Mouse (Mus musculus) neural tube, embryonic 12.5 days (tissue): Measurements from ENCODE around the gene Bcam. TPM values are rescaled to one million over a fixed set of nuclear protein-coding genes. Genes with fewer than 3 reads are reported as not detected.

ENCODE experiments used
- ATAC-seq: fragments of 200-750 bp; cut with Nextera tagmentation; 2 replicates; pipeline ENCODE4 v1.8.0; 2017; ENCODE audit warnings: low read depth, mild to moderate bottlenecking, moderate TSS enrichment, moderate library complexity; ENCODE audit not compliant: low FRiP score
- H3K27ac ChIP-seq: fragments of 300-500 bp; sonication (generic); 2 replicates; pipeline ENCODE4 v1.5.1; 2016
- H3K27me3 ChIP-seq: fragments of 300-500 bp; sonication (generic); replicated peaks from 2 replicates; pipeline ENCODE4 v1.6.1; 2016; ENCODE audit warnings: mild to moderate bottlenecking
- H3K36me3 ChIP-seq: fragments of 300-500 bp; sonication (generic); 2 replicates; pipeline ENCODE4 v1.6.1; 2016; ENCODE audit warnings: mild to moderate bottlenecking
- H3K4me1 ChIP-seq: fragments of 300-500 bp; sonication (generic); 2 replicates; pipeline ENCODE4 v1.6.1; 2016
- H3K4me2 ChIP-seq: fragments of 300-500 bp; sonication (generic); replicated peaks from 2 replicates; pipeline ENCODE4 v1.6.1; 2016; ENCODE audit warnings: mild to moderate bottlenecking
- H3K4me3 ChIP-seq: fragments of 300-500 bp; sonication (generic); 2 replicates; pipeline ENCODE4 v1.5.1; 2016
- H3K9ac ChIP-seq: fragments of 300-500 bp; sonication (generic); 2 replicates; pipeline ENCODE4 v1.6.1; 2016; ENCODE audit warnings: mild to moderate bottlenecking
- H3K9me3 ChIP-seq: fragments of 300-500 bp; sonication (generic); 2 replicates; pipeline ENCODE4 v1.6.1; 2016; ENCODE audit warnings: mild to moderate bottlenecking
- WGBS: fragments of 180-500 bp; shearing (Covaris S2); methylation state at CpG from one replicate; pipeline ENCODE4 v1.1.7; 2016; 5-methylcytosine and 5-hydroxymethylcytosine counted together
- polyA plus RNA-seq: library from polyadenylated mRNA; unstranded; fragments of >200 nt; fragmentation: Nextera tagmentation; extraction: Ambion mirVana; gene quantifications from 2 replicates; pipeline ENCODE4 v1.2.1, GENCODE M21; 2016

Bcam gene
- polyA plus RNA-seq, 1 experiment from 2014 or later, result 15.1 TPM

GRCm38 (mm10) chr7:19782645-19783044 lies 11.8 kb upstream of the Bcam start:
- H3K4me2 ChIP-seq, result no peak overlapping the region
- no peak overlapping the region for H3K4me3 ChIP-seq
- no peak for ATAC-seq
- no peak overlapping the region for H3K9ac ChIP-seq
- WGBS, result 94% methylated on average over 4 of the region's 4 CpGs
- no peak overlapping the region for H3K27ac ChIP-seq
- H3K36me3 ChIP-seq, result no peaks in the 10 kb centered on the region
- H3K4me1 ChIP-seq, result no peaks in the 10 kb centered on the region
- no peaks in the 10 kb centered on the region for H3K27me3 ChIP-seq
- H3K9me3 ChIP-seq, result peaks cover 5% of the 10 kb centered on the region

GRCm38 (mm10) chr7:19781741-19782140 lies 10.9 kb upstream of the Bcam start:
- Histone ChIP-seq H3K4me1 (no peaks in the 10 kb centered on the region), H3K9ac (no peak overlapping the region), H3K27ac (no peak overlapping the region), H3K36me3 (no peaks in the 10 kb centered on the region), H3K4me2 (no peak overlapping the region), H3K9me3 (peaks cover 5% of the 10 kb centered on the region), H3K27me3 (no peaks in the 10 kb centered on the region), H3K4me3 (no peak overlapping the region)
- ATAC-seq, result no peak
- 94% methylated on average over 7 of the region's 7 CpGs for WGBS

- 81% methylated on average over 4 of the region's 4 CpGs for WGBS
- Histone ChIP-seq H3K9me3 (peaks cover 5% of the 10 kb centered on the region), H3K36me3 (no peaks in the 10 kb centered on the region), H3K4me2 (no peak overlapping the region), H3K4me1 (no peaks in the 10 kb centered on the region), H3K27ac (no peak overlapping the region), H3K9ac (no peak overlapping the region), H3K4me3 (no peak overlapping the region), H3K27me3 (no peaks in the 10 kb centered on the region)
- ATAC-seq, result no peak
Measured at GRCm38 (mm10) chr7:19779903-19780302, 9.1 kb upstream of the Bcam start.

DNA sequence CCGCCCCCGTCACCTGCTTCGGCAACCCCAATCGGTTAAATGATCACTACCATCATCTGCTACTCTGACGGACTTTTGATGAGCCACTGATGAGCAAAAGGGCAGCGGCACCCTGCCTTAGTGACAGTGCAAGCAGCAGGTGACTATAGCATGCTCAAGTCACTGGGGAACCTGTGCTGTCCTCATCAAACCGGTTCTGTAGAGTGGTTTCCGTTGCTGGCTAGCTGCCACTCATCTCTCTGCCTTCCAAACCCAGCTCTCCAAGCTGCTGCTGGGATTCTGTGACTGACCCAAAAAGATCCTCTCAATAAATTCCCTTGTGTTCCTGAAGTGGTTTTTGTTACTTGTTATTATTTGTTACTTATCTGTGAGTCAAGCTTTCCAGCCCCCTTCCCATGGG lies 7.8 kb upstream of the Bcam start:
- Histone ChIP-seq H3K9ac (no peak overlapping the region), H3K4me3 (no peak overlapping the region), H3K27me3 (no peaks in the 10 kb centered on the region), H3K36me3 (no peaks in the 10 kb centered on the region), H3K27ac (no peak overlapping the region), H3K9me3 (peaks cover 5% of the 10 kb centered on the region), H3K4me2 (no peak overlapping the region), H3K4me1 (no peaks in the 10 kb centered on the region)
- ATAC-seq, result no peak
- 92% methylated on average over 8 of the region's 8 CpGs for WGBS

DNA sequence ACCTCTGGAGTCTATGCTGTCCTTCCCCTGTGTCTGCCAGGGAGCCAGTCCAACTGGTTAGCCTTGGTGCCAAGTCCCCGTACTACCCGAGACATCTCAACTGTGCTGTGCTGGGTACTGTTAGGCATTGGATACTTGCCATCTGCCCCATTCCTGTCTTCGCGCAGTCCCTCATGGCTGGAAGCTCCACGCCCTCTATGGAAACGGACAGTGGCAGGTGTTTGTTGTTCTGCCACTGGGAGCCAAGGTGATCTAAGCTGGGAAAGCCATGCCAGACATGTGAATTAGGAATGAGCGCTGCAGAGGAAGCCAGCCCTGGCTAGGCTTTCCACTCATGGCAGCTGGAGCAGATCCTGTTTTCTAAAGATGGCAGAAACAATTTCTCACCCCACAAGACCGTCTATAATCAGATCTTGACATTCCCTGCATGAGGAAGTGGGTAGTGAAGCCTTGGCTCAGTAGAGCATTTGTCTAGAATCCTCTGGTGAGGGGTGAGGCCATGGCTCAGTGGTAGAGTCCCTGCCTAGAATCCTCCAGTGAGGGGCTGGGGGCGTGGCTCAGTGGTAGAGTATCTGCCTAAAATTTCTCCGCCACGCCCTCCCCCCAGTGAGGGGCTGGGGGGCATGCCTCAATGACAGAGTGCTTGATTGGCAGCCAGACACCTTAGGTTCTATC lies 6.4 kb upstream of the Bcam start:
- Histone ChIP-seq H3K4me1 (no peaks in the 10 kb centered on the region), H3K4me3 (no peak overlapping the region), H3K36me3 (no peaks in the 10 kb centered on the region), H3K4me2 (no peak overlapping the region), H3K27me3 (peaks cover 3% of the 10 kb centered on the region; the same call in 1 of the 2 replicates), H3K9ac (no peak overlapping the region), H3K27ac (no peak overlapping the region), H3K9me3 (peaks cover 5% of the 10 kb centered on the region; the same call in 1 of the 2 replicates)
- 90% methylated on average over 11 of the region's 11 CpGs for WGBS
- no peak for ATAC-seq

DNA sequence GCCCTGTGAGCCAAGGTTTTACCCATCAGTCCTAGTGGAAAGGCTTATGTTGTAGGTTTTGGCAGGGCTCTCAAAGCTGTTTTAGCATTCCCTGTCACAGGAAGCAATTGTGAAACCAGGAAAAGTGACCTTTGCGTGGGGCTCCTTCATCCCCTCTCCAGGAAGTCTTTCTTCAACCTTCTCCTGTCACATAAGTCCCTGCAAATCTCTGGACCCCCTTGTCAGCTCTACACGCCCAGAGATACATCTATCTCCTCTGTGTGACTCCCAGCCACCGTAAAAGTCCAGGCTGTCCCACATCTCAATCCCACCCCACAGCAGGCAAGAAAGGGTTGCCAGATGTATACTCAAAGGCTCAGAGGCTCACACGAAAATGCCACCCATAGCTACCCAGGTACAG lies 866 bp upstream of the Bcam start:
- Histone ChIP-seq H3K9me3 (no peaks in the 10 kb centered on the region), H3K36me3 (no peaks in the 10 kb centered on the region), H3K4me3 (no peak overlapping the region), H3K27me3 (peaks cover 40% of the 10 kb centered on the region), H3K9ac (no peak overlapping the region), H3K4me2 (no peak overlapping the region), H3K27ac (no peak overlapping the region), H3K4me1 (peaks cover 20% of the 10 kb centered on the region)
- 60% methylated on average over 4 of the region's 4 CpGs for WGBS
- ATAC-seq, result no peak

GRCm38 (mm10) chr7:19770375-19770754 lies 451 bp downstream of the Bcam start:
- ATAC-seq, result peak; percentile 75
- peaks cover 40% of the 10 kb centered on the region for H3K27me3 ChIP-seq
- peak overlapping the region; percentile 76 for H3K4me2 ChIP-seq
- peak overlapping the region; percentile 48; the same call in 1 of the 2 replicates for H3K9ac ChIP-seq
- under 1% methylated on average over 28 of the region's 28 CpGs for WGBS
- peak overlapping the region; percentile 39 for H3K4me3 ChIP-seq
- no peaks in the 10 kb centered on the region for H3K9me3 ChIP-seq
- no peak overlapping the region for H3K27ac ChIP-seq
- H3K36me3 ChIP-seq, result no peaks in the 10 kb centered on the region
- H3K4me1 ChIP-seq, result peaks cover 20% of the 10 kb centered on the region

DNA sequence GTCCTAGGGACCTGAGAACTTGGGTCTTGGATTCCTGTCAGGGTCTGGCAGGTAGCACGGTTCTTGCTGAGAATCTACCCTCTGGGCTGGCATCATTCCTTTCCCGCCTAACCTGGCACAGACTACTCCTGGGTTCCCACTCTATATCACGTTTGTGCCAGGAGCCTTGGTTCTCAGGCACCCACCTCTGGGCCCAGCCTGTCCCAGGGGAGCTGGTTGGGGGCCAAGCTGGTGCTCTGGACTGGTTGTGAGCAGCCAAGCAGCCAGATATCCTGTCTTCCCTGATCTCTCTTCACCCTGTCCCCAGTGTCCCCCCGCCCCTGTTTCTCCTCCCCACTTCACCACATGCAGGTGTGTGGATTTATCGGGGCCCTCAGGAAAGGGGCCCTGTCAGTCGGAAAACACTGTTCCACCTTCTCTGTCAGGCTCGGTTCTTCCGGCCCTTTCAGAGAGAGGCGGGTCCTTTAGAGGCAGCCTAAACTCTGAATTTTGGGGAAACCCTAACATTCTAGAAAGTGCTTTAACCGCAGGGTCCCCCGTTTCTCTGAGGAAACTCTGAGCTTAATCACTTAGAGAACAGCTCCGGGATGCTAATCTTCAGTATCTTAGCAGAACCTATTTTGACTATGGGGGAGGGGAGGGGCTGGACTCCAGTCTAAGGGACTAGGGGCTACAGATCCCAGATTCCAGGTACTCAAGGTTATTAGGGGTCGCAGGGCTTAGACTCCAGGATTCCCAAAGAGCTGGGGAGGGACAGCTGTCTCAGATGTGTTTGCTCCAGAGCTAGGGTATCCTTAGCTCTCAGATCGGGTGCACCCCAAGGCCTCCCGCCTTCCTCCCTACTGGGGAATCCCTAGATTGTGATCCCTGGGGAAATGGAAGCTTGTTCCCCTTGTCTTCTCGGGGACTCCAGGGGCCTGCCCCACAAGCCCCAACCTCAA lies 1.1 kb downstream of the Bcam start:
- Histone ChIP-seq H3K27ac (no peak overlapping the region), H3K4me1 (peaks cover 20% of the 10 kb centered on the region), H3K27me3 (peaks cover 40% of the 10 kb centered on the region), H3K9ac (peak overlapping the region; percentile 48; the same call in 1 of the 2 replicates), H3K4me2 (peak overlapping the region; percentile 76), H3K9me3 (no peaks in the 10 kb centered on the region), H3K36me3 (no peaks in the 10 kb centered on the region), H3K4me3 (peak overlapping the region; percentile 39)
- ATAC-seq, result peak; percentile 13; the same call in 1 of the 2 replicates
- 12% methylated on average over 16 of the region's 16 CpGs for WGBS

- 27% methylated on average over 4 of the region's 4 CpGs for WGBS
Measured at GRCm38 (mm10) chr7:19769001-19769400, 1.8 kb downstream of the Bcam start.

GRCm38 (mm10) chr7:19768251-19768650 lies 2.6 kb downstream of the Bcam start:
- no peaks in the 10 kb centered on the region for H3K36me3 ChIP-seq
- 74% methylated on average over 14 of the region's 14 CpGs for WGBS
- peaks cover 40% of the 10 kb centered on the region for H3K27me3 ChIP-seq
- no peaks in the 10 kb centered on the region for H3K9me3 ChIP-seq
- H3K27ac ChIP-seq, result no peak overlapping the region
- H3K4me1 ChIP-seq, result peaks cover 20% of the 10 kb centered on the region
- no peak overlapping the region for H3K4me3 ChIP-seq
- no peak overlapping the region for H3K4me2 ChIP-seq
- H3K9ac ChIP-seq, result no peak overlapping the region
- no peak for ATAC-seq

More at GRCm38 (mm10) chr7:19769001-19769400, 1.8 kb downstream of the Bcam start:
- no peak overlapping the region for H3K4me3 ChIP-seq
- H3K27ac ChIP-seq, result no peak overlapping the region
- peaks cover 40% of the 10 kb centered on the region for H3K27me3 ChIP-seq
- H3K36me3 ChIP-seq, result no peaks in the 10 kb centered on the region
- H3K9ac ChIP-seq, result no peak overlapping the region
- ATAC-seq, result no peak
- peaks cover 20% of the 10 kb centered on the region for H3K4me1 ChIP-seq
- no peaks in the 10 kb centered on the region for H3K9me3 ChIP-seq
- 0 out of 2 replicates have a peak overlapping the region, but pooled peaks have one; percentile 76 for H3K4me2 ChIP-seq

- peaks cover 12% of the 10 kb centered on the region for H3K27me3 ChIP-seq
- no peak overlapping the region for H3K4me3 ChIP-seq
- H3K9ac ChIP-seq, result no peak overlapping the region
- no peaks in the 10 kb centered on the region for H3K36me3 ChIP-seq
- no peaks in the 10 kb centered on the region for H3K9me3 ChIP-seq
- H3K4me2 ChIP-seq, result no peak overlapping the region
- ATAC-seq, result no peak
- WGBS, result 94% methylated on average over 9 of the region's 9 CpGs
- H3K27ac ChIP-seq, result no peak overlapping the region
- peaks cover under 1% of the 10 kb centered on the region; the same call in 1 of the 2 replicates for H3K4me1 ChIP-seq
Measured at GRCm38 (mm10) chr7:19764581-19764980, 6.2 kb downstream of the Bcam start.

- Histone ChIP-seq H3K9ac (no peak overlapping the region), H3K4me3 (no peak overlapping the region), H3K4me1 (no peaks in the 10 kb centered on the region), H3K36me3 (no peaks in the 10 kb centered on the region), H3K9me3 (no peaks in the 10 kb centered on the region), H3K27me3 (peaks cover 5% of the 10 kb centered on the region), H3K4me2 (no peak overlapping the region), H3K27ac (no peak overlapping the region)
- no peak for ATAC-seq
- 84% methylated on average over 13 of the region's 13 CpGs for WGBS
Measured at GRCm38 (mm10) chr7:19763829-19764477, 6.9 kb downstream of the Bcam start.
